Mouse (Mus musculus) cerebellum, adult (tissue): ENCODE measurements around the gene 2010300C02Rik.
"Not testable (repeated sequence)": the region's sequence is repeated elsewhere in the genome, so short reads cannot be mapped to it uniquely, and the experiment has no call there.

Experiments
- ATAC-seq: cut with Nextera tagmentation; 2 replicates; pipeline ENCODE4 v1.9.2; 2017; ENCODE audit warnings: mild to moderate bottlenecking, moderate library complexity, mixed read lengths; ENCODE audit not compliant: insufficient number of reproducible peaks, low FRiP score, low TSS enrichment

Gene 2010300C02Rik

GRCm38 (mm10) chr1:37630412-37631210 lies 89.3 kb downstream of the 2010300C02Rik start:
- no peak for ATAC-seq

GRCm38 (mm10) chr1:37629876-37630275 lies 90.0 kb downstream of the 2010300C02Rik start:
- ATAC-seq, result no peak

- peak; percentile 79 for ATAC-seq
These were observed 91.1 kb downstream of the 2010300C02Rik start for GRCm38 (mm10) chr1:37628749-37629148.

- ATAC-seq, result no peak
These were observed 95.7 kb downstream of the 2010300C02Rik start for GRCm38 (mm10) chr1:37624185-37624584.

GRCm38 (mm10) chr1:37622049-37622448 lies 97.8 kb downstream of the 2010300C02Rik start:
- no peak for ATAC-seq

- ATAC-seq, result no peak
These were observed 100.3 kb downstream of the 2010300C02Rik start for GRCm38 (mm10) chr1:37619542-37619941.

- no peak for ATAC-seq
These were observed 102.8 kb downstream of the 2010300C02Rik start for GRCm38 (mm10) chr1:37617047-37617446.

GRCm38 (mm10) chr1:37616569-37616968 lies 103.3 kb downstream of the 2010300C02Rik start:
- ATAC-seq, result no peak

- no peak for ATAC-seq
These were observed 104.4 kb downstream of the 2010300C02Rik start for GRCm38 (mm10) chr1:37615290-37616040.

- no peak for ATAC-seq
These were observed 105.0 kb downstream of the 2010300C02Rik start for GRCm38 (mm10) chr1:37614836-37615235.

- ATAC-seq, result no peak
These were observed 105.8 kb downstream of the 2010300C02Rik start for GRCm38 (mm10) chr1:37614130-37614529.

GRCm38 (mm10) chr1:37611032-37611431 lies 108.9 kb downstream of the 2010300C02Rik start:
- no peak for ATAC-seq

- ATAC-seq, result no peak
These were observed 109.6 kb downstream of the 2010300C02Rik start for GRCm38 (mm10) chr1:37610242-37610641.

- not testable (repeated sequence) for ATAC-seq
These were observed 114.2 kb downstream of the 2010300C02Rik start for GRCm38 (mm10) chr1:37605694-37606093.

- ATAC-seq, result no peak
These were observed 116.7 kb downstream of the 2010300C02Rik start for GRCm38 (mm10) chr1:37603206-37603605.

GRCm38 (mm10) chr1:37602268-37602667 lies 117.6 kb downstream of the 2010300C02Rik start:
- ATAC-seq, result no peak

GRCm38 (mm10) chr1:37601461-37601860 lies 118.4 kb downstream of the 2010300C02Rik start:
- no peak for ATAC-seq

GRCm38 (mm10) chr1:37600640-37601175 lies 119.2 kb downstream of the 2010300C02Rik start:
- ATAC-seq, result no peak

GRCm38 (mm10) chr1:37598986-37599385 lies 120.9 kb downstream of the 2010300C02Rik start:
- no peak for ATAC-seq

- ATAC-seq, result not testable (repeated sequence)
These were observed 125.1 kb downstream of the 2010300C02Rik start for GRCm38 (mm10) chr1:37594812-37595211.

GRCm38 (mm10) chr1:37585809-37586480 lies 133.9 kb downstream of the 2010300C02Rik start:
- peak; percentile 78 for ATAC-seq
